Mouse (Mus musculus): Measurements from ENCODE around the gene Crb1. TPM values are rescaled to one million over a fixed set of nuclear protein-coding genes. Genes with fewer than 3 reads are reported as not detected.
"Not testable (repeated sequence)": the region's sequence is repeated elsewhere in the genome, so short reads cannot be mapped to it uniquely, and the experiment has no call there.

The Crb1 gene
- 0.13 TPM in 1 of 2 replicates, not detected in the other for polyA plus RNA-seq (2012; ENCODE audit: insufficient read depth, low replicate concordance)

- Histone ChIP-seq H3K4me3 (replicated peaks) (no peak within 1 kb of the TSS), H3K27me3 (replicated peaks) (peaks cover 1% of the 10 kb centered on the region), H3K9me3 (no peaks in the 10 kb centered on the region), H3K36me3 (replicated peaks; ENCODE audit: low read length) (no peaks in the 10 kb centered on the region), H3K4me1 (peaks cover 13% of the 10 kb centered on the region)
- TF ChIP-seq FLI1 (IDR thresholded peaks at IDR 0.05; ENCODE audit: low read length) (no peak), GATA1 (IDR thresholded peaks at IDR 0.05; ENCODE audit: borderline replicate concordance, low read length) (no peak)
Measured at GRCm38 (mm10) chr1:139376638-139377286, at the start of gene Crb1. Crb1 (minus strand) TSS chr1:139377100.

GRCm38 (mm10) chr1:139425006-139425405 lies 48.1 kb upstream of the Crb1 start:
- H3K4me3 ChIP-seq (replicated peaks) = peak overlapping the region; percentile 57
- TF ChIP-seq GATA1 (IDR thresholded peaks at IDR 0.05; ENCODE audit: borderline replicate concordance, low read length) (no peak), FLI1 (IDR thresholded peaks at IDR 0.05; ENCODE audit: low read length) (no peak)
- H3K9me3 ChIP-seq = no peaks in the 10 kb centered on the region
- peaks cover 19% of the 10 kb centered on the region for H3K36me3 ChIP-seq (replicated peaks; ENCODE audit: low read length)
- peaks cover 44% of the 10 kb centered on the region for H3K4me1 ChIP-seq
- H3K27me3 ChIP-seq (replicated peaks) = no peaks in the 10 kb centered on the region

GRCm38 (mm10) chr1:139423931-139424330 lies 47.0 kb upstream of the Crb1 start:
- TF ChIP-seq GATA1 (IDR thresholded peaks at IDR 0.05; ENCODE audit: borderline replicate concordance, low read length) (no peak), FLI1 (IDR thresholded peaks at IDR 0.05; ENCODE audit: low read length) (no peak)
- H3K9me3 ChIP-seq = no peaks in the 10 kb centered on the region
- peaks cover 11% of the 10 kb centered on the region for H3K36me3 ChIP-seq (replicated peaks; ENCODE audit: low read length)
- H3K4me1 ChIP-seq = peaks cover 44% of the 10 kb centered on the region
- no peaks in the 10 kb centered on the region for H3K27me3 ChIP-seq (replicated peaks)
- peak overlapping the region; percentile 10 for H3K4me3 ChIP-seq (replicated peaks)

- TF ChIP-seq GATA1 (IDR thresholded peaks at IDR 0.05; ENCODE audit: borderline replicate concordance, low read length) (no peak), FLI1 (IDR thresholded peaks at IDR 0.05; ENCODE audit: low read length) (no peak)
- Histone ChIP-seq H3K27me3 (replicated peaks) (no peaks in the 10 kb centered on the region), H3K4me3 (replicated peaks) (peak overlapping the region; percentile 97), H3K4me1 (peaks cover 44% of the 10 kb centered on the region), H3K9me3 (no peaks in the 10 kb centered on the region), H3K36me3 (replicated peaks; ENCODE audit: low read length) (peaks cover 10% of the 10 kb centered on the region)
Measured at GRCm38 (mm10) chr1:139422941-139423340, 46.0 kb upstream of the Crb1 start.

- peak within 1 kb of the TSS; percentile 97 for H3K4me3 ChIP-seq (replicated peaks)
- H3K27me3 ChIP-seq (replicated peaks) = no peaks in the 10 kb centered on the region
- no peaks in the 10 kb centered on the region for H3K9me3 ChIP-seq
- TF ChIP-seq GATA1 (IDR thresholded peaks at IDR 0.05; ENCODE audit: borderline replicate concordance, low read length) = no peak
- TF ChIP-seq FLI1 (IDR thresholded peaks at IDR 0.05; ENCODE audit: low read length) = no peak
- H3K36me3 ChIP-seq (replicated peaks; ENCODE audit: low read length) = peaks cover 9% of the 10 kb centered on the region
- H3K4me1 ChIP-seq = peaks cover 43% of the 10 kb centered on the region
Measured at GRCm38 (mm10) chr1:139421875-139422791, 45.2 kb upstream of the Crb1 start, which contains the start of gene Zbtb41. Zbtb41 (plus strand) TSS chr1:139422288.

- H3K9me3 ChIP-seq = no peaks in the 10 kb centered on the region
- no peaks in the 10 kb centered on the region for H3K27me3 ChIP-seq (replicated peaks)
- TF ChIP-seq GATA1 (IDR thresholded peaks at IDR 0.05; ENCODE audit: borderline replicate concordance, low read length) = no peak
- no peak for TF ChIP-seq FLI1 (IDR thresholded peaks at IDR 0.05; ENCODE audit: low read length)
- peak overlapping the region; percentile 97 for H3K4me3 ChIP-seq (replicated peaks)
- H3K36me3 ChIP-seq (replicated peaks; ENCODE audit: low read length) = peaks cover 6% of the 10 kb centered on the region
- H3K4me1 ChIP-seq = peaks cover 46% of the 10 kb centered on the region
Measured at GRCm38 (mm10) chr1:139421521-139421874, 44.6 kb upstream of the Crb1 start.

GRCm38 (mm10) chr1:139413465-139413864 lies 36.6 kb upstream of the Crb1 start:
- H3K9me3 ChIP-seq = peaks cover 10% of the 10 kb centered on the region
- H3K4me3 ChIP-seq (replicated peaks) = no peak overlapping the region
- H3K36me3 ChIP-seq (replicated peaks; ENCODE audit: low read length) = no peaks in the 10 kb centered on the region
- no peaks in the 10 kb centered on the region for H3K27me3 ChIP-seq (replicated peaks)
- peaks cover 17% of the 10 kb centered on the region for H3K4me1 ChIP-seq
- no peak for TF ChIP-seq FLI1 (IDR thresholded peaks at IDR 0.05; ENCODE audit: low read length)

GRCm38 (mm10) chr1:139412365-139412764 lies 35.5 kb upstream of the Crb1 start:
- H3K9me3 ChIP-seq; H3K27me3 ChIP-seq (replicated peaks); H3K4me3 ChIP-seq (replicated peaks); H3K36me3 ChIP-seq (replicated peaks; ENCODE audit: low read length): not testable (repeated sequence)
- peaks cover 17% of the 10 kb centered on the region for H3K4me1 ChIP-seq

- H3K27me3 ChIP-seq (replicated peaks) = no peaks in the 10 kb centered on the region
- no peak overlapping the region for H3K4me3 ChIP-seq (replicated peaks)
- TF ChIP-seq FLI1 (IDR thresholded peaks at IDR 0.05; ENCODE audit: low read length) (no peak), GATA1 (IDR thresholded peaks at IDR 0.05; ENCODE audit: borderline replicate concordance, low read length) (no peak)
- no peaks in the 10 kb centered on the region for H3K4me1 ChIP-seq
- no peaks in the 10 kb centered on the region for H3K36me3 ChIP-seq (replicated peaks; ENCODE audit: low read length)
- peaks cover 10% of the 10 kb centered on the region for H3K9me3 ChIP-seq
Measured at GRCm38 (mm10) chr1:139407701-139408100, 30.8 kb upstream of the Crb1 start.

- H3K9me3 ChIP-seq = peaks cover 8% of the 10 kb centered on the region
- TF ChIP-seq FLI1 (IDR thresholded peaks at IDR 0.05; ENCODE audit: low read length) (no peak), GATA1 (IDR thresholded peaks at IDR 0.05; ENCODE audit: borderline replicate concordance, low read length) (no peak)
Measured at GRCm38 (mm10) chr1:139405766-139406165, 28.9 kb upstream of the Crb1 start.

More at GRCm38 (mm10) chr1:139405766-139406165, 28.9 kb upstream of the Crb1 start:
- no peaks in the 10 kb centered on the region for H3K27me3 ChIP-seq (replicated peaks)
- no peaks in the 10 kb centered on the region for H3K4me1 ChIP-seq
- no peak overlapping the region for H3K4me3 ChIP-seq (replicated peaks)
- H3K36me3 ChIP-seq (replicated peaks; ENCODE audit: low read length) = no peaks in the 10 kb centered on the region
